In the genomic region with DNA sequence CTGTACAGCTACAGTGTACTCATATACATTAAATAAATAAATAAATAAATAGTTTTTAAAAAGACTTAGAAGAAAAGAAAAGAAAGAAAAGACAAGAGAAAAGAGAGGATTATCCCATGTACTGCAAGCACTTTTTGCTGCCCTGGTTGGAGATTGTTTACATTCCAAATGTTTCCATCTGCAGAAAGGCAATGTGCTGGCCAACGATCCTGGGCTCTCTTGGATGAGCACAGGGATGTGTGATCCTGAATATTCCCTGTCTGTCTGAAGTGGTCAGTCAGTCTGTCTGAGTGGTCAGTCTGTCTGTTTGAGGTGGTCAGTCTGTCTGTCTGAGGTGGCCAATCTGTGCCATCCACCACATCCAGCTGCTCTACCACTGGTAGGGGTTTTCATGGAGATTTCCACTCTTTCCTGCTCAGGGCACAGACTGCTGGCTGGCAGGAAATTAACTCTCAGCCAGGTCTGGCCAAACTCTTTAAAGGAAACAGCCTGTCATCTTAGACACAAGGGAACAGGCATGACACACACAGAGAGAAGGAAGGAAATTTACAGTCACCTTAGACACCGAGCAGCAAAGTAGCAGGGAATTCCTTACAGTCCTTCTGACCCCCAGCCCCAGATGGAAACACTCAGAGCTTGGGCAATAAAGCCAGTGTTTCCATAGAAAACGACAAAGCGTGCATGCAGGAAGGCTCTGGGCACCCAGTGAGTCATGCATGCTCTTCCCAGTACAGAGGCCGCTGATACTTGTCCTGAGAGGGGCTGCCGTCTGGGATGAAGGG, we compare ENCODE assay signal across 9 mouse cellular contexts. TPM values are rescaled to one million over a fixed set of nuclear protein-coding genes. Genes with fewer than 3 reads are reported as not detected.
DNase-seq lines count a peak whose midpoint lies in the region; ATAC-seq and TF ChIP-seq lines count a peak whose summit lies in the region.
"Had no signal": no experiment of that assay in that cellular context is flagged by ENCODE, and none has a peak within 500 bp of the region (broad histone marks: within the 10 kb centered on the region; RNA-seq: fewer than 3 reads in every experiment).

No protein-coding gene starts in this region.

- intact Hi-C loops in left cerebral cortex, postnatal 36 days (cut with DNase I), result no loop called here

- H3K4me3 ChIP-seq in heart, embryonic 11.5 days (ENCODE audit: low read depth, low read length), result no peak overlapping the region
- no peak overlapping the region for H3K4me3 ChIP-seq in embryonic fibroblast, embryonic 13.5 days (ENCODE audit: insufficient read depth, low read length)
- H3K4me3 ChIP-seq in limb, embryonic 11.5 days (ENCODE audit: low read depth, low read length), result no peak overlapping the region
- H3K4me3 ChIP-seq: erythroblast, embryonic 14.5 days had no signal

- H3K36me3 ChIP-seq in heart, embryonic 11.5 days (ENCODE audit: control insufficient read depth, insufficient read depth, low read length), result peaks cover 4% of the 10 kb centered on the region; the same call in 1 of the 2 replicates
- peaks cover 4% of the 10 kb centered on the region; the same call in 1 of the 2 replicates for H3K36me3 ChIP-seq in limb, embryonic 11.5 days (ENCODE audit: control insufficient read depth, insufficient read depth, low read length)

- H3K9ac ChIP-seq in heart, embryonic 11.5 days (ENCODE audit: low read depth, low read length), result no peak overlapping the region
- no peak overlapping the region for H3K9ac ChIP-seq in limb, embryonic 11.5 days (ENCODE audit: low read length)

- TF ChIP-seq CTCF in embryonic fibroblast, embryonic 13.5 days (IDR thresholded peaks at IDR 0.05; ENCODE audit: borderline replicate concordance, insufficient read depth, low read length), result no peak

- H3K9me3 ChIP-seq in heart, embryonic 11.5 days (replicated peaks; ENCODE audit: control insufficient read depth, low read length), result no peaks in the 10 kb centered on the region
- H3K9me3 ChIP-seq in limb, embryonic 11.5 days (ENCODE audit: control insufficient read depth, low read length), result no peaks in the 10 kb centered on the region

- H3K4me2 ChIP-seq in heart, embryonic 11.5 days, result no peak overlapping the region
- no peak overlapping the region for H3K4me2 ChIP-seq in limb, embryonic 11.5 days (ENCODE audit: low read depth, severe bottlenecking)

- no peak for TF ChIP-seq POLR2A in embryonic fibroblast, embryonic 13.5 days (IDR thresholded peaks at IDR 0.05; ENCODE audit: low read depth, low read length)

- H3K27ac ChIP-seq in heart, embryonic 11.5 days (ENCODE audit: low read depth, low read length), result peak overlapping the region; percentile 71
- 0 out of 2 replicates have a peak overlapping the region, but pooled peaks have one; percentile 2 for H3K27ac ChIP-seq in embryonic fibroblast, embryonic 13.5 days (ENCODE audit: insufficient read depth, low read length)
- H3K27ac ChIP-seq in limb, embryonic 11.5 days (replicated peaks; ENCODE audit: low read depth, low read length), result peak overlapping the region; percentile 81

- ATAC-seq in heart, embryonic 11.5 days (replicated peaks; ENCODE audit: insufficient number of reproducible peaks, low FRiP score, low TSS enrichment), result peak; percentile 66; the same call in 1 of the 2 replicates
- peak; percentile 65; the same call in 1 of the 2 replicates for ATAC-seq in limb, embryonic 11.5 days (ENCODE audit: insufficient number of reproducible peaks, low FRiP score, low TSS enrichment, low read depth)

- peaks cover 4% of the 10 kb centered on the region for H3K4me1 ChIP-seq in heart, embryonic 11.5 days (ENCODE audit: control insufficient read depth, insufficient read depth, low read length)
- H3K4me1 ChIP-seq in embryonic fibroblast, embryonic 13.5 days (ENCODE audit: control insufficient read depth, insufficient read depth, low read length), result 0 out of 2 replicates have a peak, but pooled peaks cover 7% of the 10 kb centered on the region
- H3K4me1 ChIP-seq in limb, embryonic 11.5 days (ENCODE audit: control insufficient read depth, insufficient read depth, low read length), result peaks cover 12% of the 10 kb centered on the region; the same call in 1 of the 2 replicates

- 54% methylated on average over 6 of the region's 6 CpGs for WGBS in heart, embryonic 11.5 days (ENCODE audit: insufficient replicate concordance)
- WGBS in limb, embryonic 11.5 days, result 20% methylated on average over 6 of the region's 6 CpGs

- DNase-seq in heart, adult 18-20 months, result no peak
- DNase-seq in 3T3-L1 (ENCODE audit: low read depth, low spot score), result peak; percentile 81
- peak; percentile 79 for DNase-seq in limb, embryonic 11.5 days (ENCODE audit: low spot score)
- DNase-seq in left cerebral cortex, postnatal 36 days (ENCODE audit: low spot score in 2 of 2), result no peak
- no peak for DNase-seq in spleen, postnatal 4 days (ENCODE audit: low spot score in 2 of 2)
- no peak for DNase-seq in spleen, adult 18-20 months

- H3K27me3 ChIP-seq in heart, embryonic 11.5 days (ENCODE audit: control insufficient read depth, insufficient read depth, low read length), result no peaks in the 10 kb centered on the region
- no peaks in the 10 kb centered on the region for H3K27me3 ChIP-seq in limb, embryonic 11.5 days (ENCODE audit: control insufficient read depth, insufficient read depth, low read length)

RNA-seq across cellular contexts. Expression of gene Wipi1, which starts 18.4 kb away (rescaled TPM):
- polyA plus RNA-seq in heart, embryonic 11.5 days (2014; fragmentation: Nextera tagmentation; extraction: Ambion mirVana), result 23.6 and 27.1 TPM in 2 replicates
- 100 to 1,000 TPM; 100 to 107 TPM for total RNA-seq in heart, adult 18-20 months (2021)
- 87.9 and 111 TPM in 2 replicates for polyA plus RNA-seq in embryonic fibroblast, embryonic 13.5 days (2011; ENCODE audit: insufficient read length, low read depth, missing spikeins)
- 23.3 and 27.7 TPM in 2 replicates for polyA plus RNA-seq in limb, embryonic 11.5 days (2014; fragmentation: Nextera tagmentation; extraction: Ambion mirVana)
- 10 to 100 TPM; 22.3 to 22.7 TPM for total RNA-seq in left cerebral cortex, postnatal 36 days (2021)

RNA-seq across cellular contexts. Expression of gene Prkar1a, which starts 55.8 kb away (rescaled TPM):
- polyA plus RNA-seq in heart, embryonic 11.5 days (2014; fragmentation: Nextera tagmentation; extraction: Ambion mirVana), result 435 and 522 TPM in 2 replicates
- 100 to 1,000 TPM; 371 to 461 TPM for total RNA-seq in heart, adult 18-20 months (2021)
- 215 and 254 TPM in 2 replicates for polyA plus RNA-seq in embryonic fibroblast, embryonic 13.5 days (2011; ENCODE audit: insufficient read length, low read depth, missing spikeins)
- 384 and 394 TPM in 2 replicates for polyA plus RNA-seq in limb, embryonic 11.5 days (2014; fragmentation: Nextera tagmentation; extraction: Ambion mirVana)
- total RNA-seq in left cerebral cortex, postnatal 36 days (2021), result 100 to 1,000 TPM; 563 to 569 TPM

Comparison
In these comparisons a context has a peak if more than half of its experiments do, and no peak if none do; other contexts are left out.
1. H3K27ac ChIP-seq: peak in every context shown above with its lines; median percentile 81 in limb, embryonic 11.5 days; 71 in heart, embryonic 11.5 days; 2 in embryonic fibroblast, embryonic 13.5 days.
2. DNase-seq: peak in 3T3-L1 (single experiment) and limb, embryonic 11.5 days (single experiment); none in heart, adult 18-20 months (0 of 2), left cerebral cortex, postnatal 36 days (0 of 2), spleen, postnatal 4 days (0 of 2) and spleen, adult 18-20 months (0 of 2).